Mouse (Mus musculus) T-helper 1 cell (primary cell): Measurements from ENCODE around the gene Cd79b.
"Not testable (repeated sequence)": the region's sequence is repeated elsewhere in the genome, so short reads cannot be mapped to it uniquely, and the experiment has no call there.

Experiments
- in situ Hi-C: fragments of 300-600 bp; cut with MboI, MseI; formaldehyde crosslinking; loops from one replicate; pipeline ENCODE4 v1.15.1; 2025; ENCODE audit warnings: high pct_unique_total_duplicates

Cd79b gene

GRCm38 (mm10) chr11:106314333-106314812, at the start of gene Cd79b:
Gene Cd79b, minus strand, starts transcription at chr11:106314762.
- in situ Hi-C loops, result no loop called here

GRCm38 (mm10) chr11:106359350-106359749, 44.8 kb upstream of the Cd79b start:
- in situ Hi-C loops, result no loop called here

DNA sequence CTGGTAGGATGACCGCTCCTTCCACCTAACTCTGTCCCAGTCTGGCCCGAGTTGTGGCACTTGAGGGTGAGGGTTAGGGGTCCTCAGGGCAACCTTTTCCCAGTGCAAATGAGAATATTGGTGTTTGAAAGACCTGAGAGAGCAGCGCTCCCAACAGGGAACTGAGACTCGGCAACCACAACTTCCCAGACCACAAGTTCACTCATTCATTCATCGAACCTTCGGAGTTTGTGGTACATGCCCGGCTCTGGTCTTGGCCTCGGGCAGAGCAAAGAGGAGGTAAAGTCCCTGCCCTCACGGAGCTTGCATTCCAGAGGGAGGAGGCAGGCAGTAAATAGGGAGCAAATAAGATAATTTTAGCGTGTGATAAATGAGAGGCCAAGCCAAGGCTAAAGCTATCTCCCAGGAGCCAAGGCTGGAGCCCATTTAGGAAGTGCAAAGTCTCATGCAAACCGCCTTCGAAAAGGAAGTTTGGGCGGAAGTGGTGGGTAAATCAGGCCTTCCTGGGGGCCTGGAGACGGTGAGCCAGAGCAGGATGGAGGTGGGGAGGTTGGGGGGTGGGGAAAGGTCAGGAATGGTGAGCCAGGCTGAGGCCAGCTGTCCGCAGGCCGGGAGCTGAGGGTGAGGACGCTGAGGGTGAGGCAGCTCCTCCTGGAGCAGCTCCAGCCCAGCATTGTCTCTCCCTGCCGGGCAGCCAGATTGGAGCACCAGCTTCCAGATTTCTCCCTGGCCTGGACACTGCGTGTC, 41.0 kb upstream of the Cd79b start:
- in situ Hi-C loops, result no loop called here

GRCm38 (mm10) chr11:106354181-106354580, 39.6 kb upstream of the Cd79b start:
- in situ Hi-C loops, result no loop called here

DNA sequence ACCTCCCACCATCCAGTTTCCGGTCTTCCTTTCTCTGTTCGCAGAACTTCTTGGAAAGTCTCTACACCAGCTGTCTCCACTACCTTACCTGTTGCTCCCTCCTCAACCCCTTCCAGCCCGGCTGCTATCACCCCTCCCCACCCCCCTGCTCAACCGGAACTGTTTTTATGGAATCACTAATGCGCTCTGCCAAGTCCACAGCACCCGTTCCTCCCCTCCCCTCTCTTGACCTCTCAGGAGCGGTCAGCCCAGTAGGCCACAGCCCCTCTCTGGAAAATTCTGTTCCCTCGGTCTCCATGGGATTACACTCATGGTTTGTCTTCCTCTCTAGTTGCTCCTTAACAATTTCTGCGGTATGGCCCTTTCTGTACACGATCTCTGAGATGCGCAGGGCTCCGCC, 38.6 kb upstream of the Cd79b start, which contains the start of gene Scn4a:
Gene Scn4a, minus strand, starts transcription at position 101 of the 400 bp plus-strand sequence.
- in situ Hi-C loops, result no loop called here

GRCm38 (mm10) chr11:106351941-106352340, 37.4 kb upstream of the Cd79b start:
- in situ Hi-C loops, result no loop called here

- in situ Hi-C loops, result no loop called here
Observed at GRCm38 (mm10) chr11:106351253-106351652, 36.7 kb upstream of the Cd79b start.

DNA sequence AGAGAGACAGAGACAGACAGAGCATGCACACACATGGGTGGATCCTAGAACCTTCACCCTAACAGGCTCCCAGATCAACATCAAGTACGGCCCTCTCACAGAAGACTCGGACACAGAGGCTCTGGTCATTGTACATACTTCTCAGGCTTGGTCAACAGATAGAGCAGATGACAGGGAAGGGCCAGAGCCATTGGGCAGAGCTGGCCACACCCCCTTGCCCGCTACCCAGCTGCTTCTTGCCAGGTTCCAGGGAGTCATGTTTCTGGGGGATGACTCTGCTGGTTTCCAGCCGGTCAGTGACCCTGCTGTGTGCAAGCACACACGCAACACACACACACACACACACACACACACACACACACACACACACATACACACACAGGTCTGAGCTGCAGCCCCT, 36.3 kb upstream of the Cd79b start:
- in situ Hi-C loops, result no loop called here

DNA sequence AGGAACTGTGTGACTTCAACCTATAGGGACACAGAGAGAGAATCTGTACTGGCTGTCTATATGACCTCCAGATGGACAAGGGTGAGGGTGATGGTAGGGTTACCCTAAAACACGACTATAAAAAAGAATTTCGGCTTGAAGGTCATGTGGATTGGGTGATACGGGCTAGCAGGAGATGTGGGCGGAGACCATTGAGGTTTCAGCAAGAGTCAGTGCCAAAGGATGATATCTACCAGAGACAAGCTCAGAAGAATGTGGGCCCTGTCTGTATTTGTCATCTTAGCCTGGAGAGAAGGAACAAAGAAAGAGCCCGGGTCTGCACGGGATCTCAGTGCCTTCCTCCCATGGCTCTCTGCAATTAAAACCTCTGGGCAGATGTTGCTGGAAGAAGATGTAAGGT, 35.2 kb upstream of the Cd79b start:
- in situ Hi-C loops, result no loop called here

DNA sequence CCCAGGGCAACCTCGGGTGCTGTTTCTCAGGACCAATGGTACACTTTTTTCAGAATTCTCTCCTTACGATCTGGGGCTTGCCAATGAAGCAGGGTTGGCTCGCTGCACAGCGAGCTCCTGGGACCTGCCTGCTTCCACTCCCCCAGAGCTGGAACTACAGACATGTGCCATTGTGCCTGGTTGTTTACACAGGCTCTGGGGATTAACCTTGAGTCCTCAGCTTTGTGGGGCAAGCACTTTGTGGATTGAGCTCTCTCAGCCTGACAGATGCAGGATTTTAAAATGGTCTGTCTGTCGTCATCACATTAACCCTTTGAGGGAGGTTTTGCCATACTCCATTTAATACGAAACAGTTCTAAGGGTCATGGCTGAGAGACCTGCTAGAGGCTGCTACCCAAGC, 30.3 kb upstream of the Cd79b start:
- in situ Hi-C loops, result no loop called here

DNA sequence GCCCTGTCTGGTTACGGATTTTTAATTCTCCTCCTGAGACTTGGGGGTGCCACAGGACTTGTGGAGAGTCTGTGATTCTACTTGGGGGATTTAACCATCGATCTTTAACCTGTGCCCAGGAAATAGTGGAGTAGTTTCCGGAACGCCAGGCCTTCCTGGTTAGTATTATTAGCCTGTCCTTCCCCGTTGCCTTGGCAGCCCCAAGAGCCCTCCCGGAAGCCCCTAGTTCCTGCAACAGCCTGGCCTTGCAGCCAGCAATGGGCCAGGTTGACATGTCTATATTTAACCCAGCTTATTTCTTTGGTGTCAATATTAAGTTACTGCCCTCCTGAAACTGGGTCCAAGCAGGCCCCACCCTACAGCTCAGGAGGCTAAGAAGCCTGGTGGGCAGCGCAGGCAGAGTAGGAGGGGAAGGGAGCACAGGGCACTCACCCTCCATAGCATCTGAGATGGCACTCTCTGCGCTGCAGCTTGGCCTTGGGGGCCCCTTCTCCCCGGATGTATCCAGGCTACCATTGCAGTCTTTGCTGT, 26.5 kb upstream of the Cd79b start:
- in situ Hi-C loops, result no loop called here

- in situ Hi-C loops, result not testable (repeated sequence)
Observed at GRCm38 (mm10) chr11:106339323-106339722, 24.8 kb upstream of the Cd79b start.

DNA sequence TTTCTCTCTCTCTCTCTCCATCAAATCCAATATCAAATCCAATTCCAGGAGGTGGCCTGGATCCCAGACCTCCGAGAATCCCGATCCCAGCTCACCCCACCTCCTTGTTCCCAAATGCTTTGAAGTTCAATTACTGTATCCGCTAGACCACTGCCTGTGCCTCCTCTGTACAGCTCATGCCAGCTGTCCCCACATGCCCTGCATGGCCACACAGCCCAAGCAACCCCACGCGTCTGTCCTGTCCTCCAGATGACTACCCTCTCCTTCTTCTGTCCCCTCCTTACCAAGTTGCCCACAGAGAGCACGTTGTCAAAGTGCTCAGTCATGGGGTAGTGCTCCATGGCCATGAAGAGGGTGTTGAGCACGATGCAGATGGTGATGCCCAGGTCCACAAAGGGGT, 24.3 kb upstream of the Cd79b start:
- in situ Hi-C loops, result no loop called here

GRCm38 (mm10) chr11:106338029-106338428, 23.5 kb upstream of the Cd79b start:
- in situ Hi-C loops, result no loop called here

GRCm38 (mm10) chr11:106334066-106334465, 19.5 kb upstream of the Cd79b start:
- in situ Hi-C loops, result no loop called here

DNA sequence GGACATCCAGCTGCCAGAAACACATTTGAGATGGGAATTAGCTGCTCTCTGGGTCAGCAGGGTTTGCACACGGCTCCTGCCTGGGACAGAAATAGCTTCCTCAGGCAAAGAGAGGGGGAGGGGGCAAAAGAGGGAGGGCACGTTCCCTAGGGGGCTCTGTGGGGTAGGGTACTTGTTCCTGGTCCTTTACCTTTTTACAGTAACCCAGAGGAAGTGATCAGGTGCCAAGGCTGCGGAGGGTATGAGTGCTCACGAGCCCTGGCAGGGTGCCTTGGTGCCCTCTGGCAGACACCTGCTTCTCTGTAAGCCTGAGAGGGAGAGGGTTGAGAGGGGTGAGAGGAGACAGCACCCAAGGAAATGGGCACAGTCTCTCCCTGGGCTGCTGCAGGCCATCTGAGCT, 17.9 kb upstream of the Cd79b start:
- in situ Hi-C loops, result no loop called here

DNA sequence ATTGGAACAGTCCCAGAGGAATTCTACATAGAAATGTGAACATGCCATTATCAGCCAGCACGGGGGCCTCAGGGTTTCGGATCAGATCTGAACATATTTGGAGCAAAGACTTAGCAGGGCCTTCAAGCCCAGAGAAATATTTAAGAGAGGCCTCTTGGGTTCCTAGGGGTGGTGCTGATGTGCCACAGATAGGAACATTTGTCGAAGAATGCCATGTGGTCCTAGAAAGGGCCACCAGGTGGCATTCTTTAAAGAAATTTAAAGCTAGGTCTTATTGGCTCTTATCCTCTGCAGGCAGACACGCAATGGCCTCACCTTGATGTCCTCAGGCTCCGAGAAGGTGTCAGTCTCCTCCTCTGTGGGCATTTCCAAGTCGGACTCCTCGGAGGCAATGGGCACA, 15.1 kb upstream of the Cd79b start:
- in situ Hi-C loops, result no loop called here

- in situ Hi-C loops, result no loop called here
Observed at GRCm38 (mm10) chr11:106329128-106329527, 14.6 kb upstream of the Cd79b start.

DNA sequence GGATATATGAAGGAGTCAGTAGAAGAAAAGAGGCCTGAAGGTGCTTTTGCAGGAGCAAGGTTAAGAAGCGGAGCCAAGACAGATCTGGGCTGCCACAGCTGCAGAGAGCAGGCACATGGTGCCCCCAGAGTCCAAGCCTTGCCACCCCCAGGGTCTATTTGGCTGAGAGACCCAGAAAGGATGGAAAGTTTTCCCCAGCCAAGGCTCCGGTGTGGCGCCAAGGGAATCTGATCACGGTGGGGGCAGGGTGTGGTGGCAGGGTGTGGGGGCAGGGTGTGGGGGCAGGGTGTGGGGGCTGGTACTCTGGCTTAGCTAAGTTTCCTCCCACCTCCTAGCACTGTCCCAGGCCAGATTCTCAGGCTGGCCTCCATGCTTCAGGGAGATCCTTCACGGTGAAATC, 14.0 kb upstream of the Cd79b start:
- in situ Hi-C loops, result no loop called here

DNA sequence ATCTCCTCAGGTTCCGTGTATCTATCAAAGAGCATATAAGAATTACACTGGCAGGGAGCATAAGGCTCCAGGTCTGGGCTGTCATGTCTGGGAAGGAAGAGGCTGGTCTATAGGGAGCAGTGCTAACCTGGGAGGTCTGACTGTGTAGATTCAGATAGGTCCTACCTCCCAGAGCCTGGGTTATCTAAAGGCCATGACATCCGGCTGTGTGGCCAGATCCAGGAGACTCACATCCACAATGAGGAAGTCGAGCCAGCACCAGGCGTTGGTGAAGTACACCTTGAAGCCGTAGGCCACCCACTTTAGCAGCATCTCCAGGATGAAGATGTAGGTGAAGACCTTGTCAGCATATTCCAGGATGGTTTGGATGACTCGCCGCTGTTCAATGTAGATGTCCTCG, 11.9 kb upstream of the Cd79b start:
- in situ Hi-C loops, result no loop called here

DNA sequence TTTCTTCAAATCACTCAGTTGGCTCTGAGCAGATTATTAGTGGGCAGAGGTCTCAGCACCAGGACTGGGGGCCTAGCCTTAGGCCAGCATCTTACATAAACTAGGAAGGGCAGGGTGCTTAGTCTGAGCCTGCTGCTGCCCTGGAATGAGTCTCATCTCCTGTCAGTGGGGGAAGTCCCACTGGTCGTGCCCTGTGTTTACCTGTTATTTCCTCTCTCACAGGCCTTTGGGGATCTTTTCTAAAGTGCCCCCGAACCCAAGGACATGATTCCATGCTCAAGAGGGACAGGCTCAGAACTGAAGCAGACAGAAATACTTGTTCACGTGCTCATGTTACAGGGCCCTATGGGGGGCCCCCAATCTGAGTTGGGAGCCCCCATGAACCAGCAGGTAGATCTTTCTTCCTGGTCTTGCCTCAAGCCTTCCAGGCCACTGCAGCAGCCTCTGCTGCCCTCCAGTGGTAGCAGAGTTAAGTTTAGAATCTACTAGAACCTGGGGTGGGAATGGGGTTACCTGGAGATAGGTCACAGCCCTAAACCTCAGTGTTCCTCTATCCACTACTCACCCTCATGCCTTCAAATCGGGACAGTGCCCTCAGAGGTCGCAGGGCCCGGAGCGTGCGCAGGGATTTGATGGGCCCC, 11.1 kb upstream of the Cd79b start:
- in situ Hi-C loops, result no loop called here

DNA sequence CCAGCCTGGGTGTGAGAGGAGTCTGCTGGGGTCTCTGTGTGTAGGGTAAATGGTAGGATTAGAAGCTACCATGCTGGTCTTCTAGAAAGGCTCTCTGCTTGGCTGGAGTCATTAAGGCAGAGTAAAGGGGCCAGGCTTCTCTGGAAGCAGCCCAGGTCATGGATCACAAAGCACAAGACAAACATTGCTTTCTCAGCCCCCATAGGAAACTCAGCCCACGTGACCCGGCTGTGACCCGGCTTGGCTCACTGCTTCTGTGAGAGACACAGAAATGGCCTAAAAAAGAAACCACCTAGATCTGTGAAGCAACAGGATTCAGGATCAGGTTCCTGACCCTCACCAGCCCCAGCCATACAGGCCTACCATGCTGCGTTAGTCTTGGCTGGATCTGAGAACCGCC, 10.3 kb upstream of the Cd79b start:
- in situ Hi-C loops, result no loop called here
